Mouse (Mus musculus) MEL-GATA-1-ER (cell line): ENCODE data around the gene Ssx2ip.

ENCODE experiments used
- DNase-seq: peaks from one replicate; pipeline ENCODE4 v3.0.0-alpha.2; 2012; ENCODE audit warnings: low read depth; ENCODE audit errors: extremely low read depth

Gene Ssx2ip

GRCm38 (mm10) chr3:146404311-146405201 is at the start of gene Ssx2ip:
Gene Ssx2ip (plus strand): TSS chr3:146404642.
- peak; percentile 78 for DNase-seq

- no peak for DNase-seq
Measured at GRCm38 (mm10) chr3:146355146-146355545, 49.3 kb upstream of the Ssx2ip start.

- DNase-seq = no peak
Measured at GRCm38 (mm10) chr3:146365471-146365870, 39.0 kb upstream of the Ssx2ip start.

GRCm38 (mm10) chr3:146367058-146367457 is 37.4 kb upstream of the Ssx2ip start:
- DNase-seq = no peak

- DNase-seq = no peak
Measured at GRCm38 (mm10) chr3:146370553-146371095, 33.8 kb upstream of the Ssx2ip start.

- DNase-seq = no peak
Measured at GRCm38 (mm10) chr3:146371201-146371600, 33.2 kb upstream of the Ssx2ip start.

- DNase-seq = no peak
Measured at GRCm38 (mm10) chr3:146374596-146375175, 29.8 kb upstream of the Ssx2ip start.

GRCm38 (mm10) chr3:146375224-146375657 is 29.2 kb upstream of the Ssx2ip start:
- DNase-seq = no peak

- DNase-seq = no peak
Measured at GRCm38 (mm10) chr3:146376337-146377130, 27.9 kb upstream of the Ssx2ip start.

GRCm38 (mm10) chr3:146377216-146377615 is 27.2 kb upstream of the Ssx2ip start:
- DNase-seq = no peak

GRCm38 (mm10) chr3:146378753-146379152 is 25.7 kb upstream of the Ssx2ip start:
- DNase-seq = no peak

GRCm38 (mm10) chr3:146379740-146380466 is 24.5 kb upstream of the Ssx2ip start:
- DNase-seq = no peak

GRCm38 (mm10) chr3:146380874-146381273 is 23.6 kb upstream of the Ssx2ip start:
- DNase-seq = no peak

- DNase-seq = no peak
Measured at GRCm38 (mm10) chr3:146381471-146381870, 23.0 kb upstream of the Ssx2ip start.

- DNase-seq = no peak
Measured at GRCm38 (mm10) chr3:146386800-146387199, 17.6 kb upstream of the Ssx2ip start.

GRCm38 (mm10) chr3:146392656-146393321 is 11.7 kb upstream of the Ssx2ip start:
- no peak for DNase-seq

GRCm38 (mm10) chr3:146393641-146394100 is 10.8 kb upstream of the Ssx2ip start:
- peak; percentile 47 for DNase-seq

- no peak for DNase-seq
Measured at GRCm38 (mm10) chr3:146396256-146396655, 8.2 kb upstream of the Ssx2ip start.

- no peak for DNase-seq
Measured at GRCm38 (mm10) chr3:146396934-146397333, 7.5 kb upstream of the Ssx2ip start.

- DNase-seq = no peak
Measured at GRCm38 (mm10) chr3:146397847-146398246, 6.6 kb upstream of the Ssx2ip start.
